Mouse (Mus musculus) CD4-positive, CD25-positive, alpha-beta regulatory T cell, adult 4 months (primary cell): ENCODE measurements at regions not wholly inside any gene's neighbourhood (a gene's known extent, or its start where the extent isn't known, plus 50 kb on each side); places are given as distances from the start of the nearest gene placed in this dataset.

Experiments
- ATAC-seq: one replicate; pipeline ENCODE4 v1.8.0; 2017

DNA sequence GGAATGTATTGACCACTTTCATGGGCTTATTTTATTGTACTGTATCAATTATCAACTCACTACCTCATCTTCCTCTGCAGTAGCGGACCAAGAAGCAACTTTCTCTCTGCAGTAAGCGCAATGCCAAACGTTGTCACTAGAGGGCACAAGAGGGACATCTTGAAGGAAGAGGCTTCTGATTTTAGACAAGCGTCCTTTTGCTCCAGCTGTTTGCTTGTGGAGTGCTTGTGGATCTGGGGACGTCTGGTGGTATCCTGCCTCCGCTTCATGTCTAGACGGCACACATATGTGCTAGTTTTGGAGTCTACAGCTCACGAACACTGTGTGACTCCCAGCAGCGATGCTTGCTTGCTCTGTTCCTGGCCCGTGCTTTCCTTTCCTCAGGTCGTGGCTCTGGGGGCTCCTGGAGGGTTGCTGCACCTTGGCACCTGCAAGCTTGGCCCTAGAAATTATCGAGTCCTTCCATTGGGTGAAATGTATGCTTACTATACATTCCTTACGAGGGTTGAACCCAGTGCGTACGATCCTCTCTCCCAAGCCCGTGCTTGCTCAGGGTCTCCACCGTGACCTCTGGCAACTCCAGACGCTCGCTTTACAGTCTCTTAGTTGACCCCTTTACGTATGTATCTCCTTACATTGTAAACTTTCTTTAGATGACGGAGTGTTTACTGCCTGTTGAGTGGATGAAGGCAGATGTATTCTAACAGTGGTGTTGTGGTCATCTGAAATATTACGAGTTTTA is 92.2 kb upstream of the Kif2a start:
- ATAC-seq, result peak; percentile 81

GRCm38 (mm10) chr13:107108045-107108444 is 86.1 kb upstream of the Kif2a start:
- no peak for ATAC-seq

DNA sequence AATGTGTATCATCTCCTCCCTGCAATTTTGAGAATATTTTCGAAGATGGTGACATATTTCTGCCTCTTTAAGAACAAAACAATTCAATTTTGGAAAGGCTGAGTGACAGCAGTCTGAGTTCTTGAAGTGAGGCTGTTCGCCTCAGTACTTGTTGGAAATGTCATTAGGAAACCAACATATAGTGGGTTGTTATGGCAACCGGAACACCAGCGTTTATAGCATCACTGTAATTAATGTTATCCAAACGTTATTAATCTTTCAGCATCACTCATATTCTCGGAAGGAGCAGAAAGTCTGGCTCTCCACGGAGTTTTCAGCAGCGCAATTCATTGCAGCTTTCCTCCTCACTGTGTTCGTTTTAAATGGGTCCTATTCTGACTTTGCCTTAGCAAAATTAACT is 85.6 kb upstream of the Kif2a start:
- ATAC-seq, result no peak

DNA sequence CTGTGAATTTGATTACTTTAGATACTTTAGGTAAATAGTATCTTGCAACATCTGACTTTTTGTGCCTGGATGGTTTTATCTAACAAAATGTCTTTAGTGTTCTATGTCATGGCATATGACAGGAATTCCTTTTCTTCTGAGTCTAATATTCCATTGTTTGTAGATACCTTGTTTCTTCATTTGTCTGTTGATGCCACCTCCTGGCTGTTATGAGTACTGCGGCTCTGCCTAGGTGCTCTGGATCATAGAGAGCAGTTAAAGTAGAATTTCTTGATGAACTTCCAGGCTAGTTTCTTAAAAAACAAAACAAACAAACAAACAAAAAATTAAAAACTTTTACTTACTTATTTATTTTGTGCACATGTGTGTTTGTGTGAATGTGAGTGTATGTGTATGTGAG is 83.6 kb upstream of the Kif2a start:
- no peak for ATAC-seq

- peak; percentile 92 for ATAC-seq
Observed at GRCm38 (mm10) chr13:107101598-107101997, 79.7 kb upstream of the Kif2a start.

DNA sequence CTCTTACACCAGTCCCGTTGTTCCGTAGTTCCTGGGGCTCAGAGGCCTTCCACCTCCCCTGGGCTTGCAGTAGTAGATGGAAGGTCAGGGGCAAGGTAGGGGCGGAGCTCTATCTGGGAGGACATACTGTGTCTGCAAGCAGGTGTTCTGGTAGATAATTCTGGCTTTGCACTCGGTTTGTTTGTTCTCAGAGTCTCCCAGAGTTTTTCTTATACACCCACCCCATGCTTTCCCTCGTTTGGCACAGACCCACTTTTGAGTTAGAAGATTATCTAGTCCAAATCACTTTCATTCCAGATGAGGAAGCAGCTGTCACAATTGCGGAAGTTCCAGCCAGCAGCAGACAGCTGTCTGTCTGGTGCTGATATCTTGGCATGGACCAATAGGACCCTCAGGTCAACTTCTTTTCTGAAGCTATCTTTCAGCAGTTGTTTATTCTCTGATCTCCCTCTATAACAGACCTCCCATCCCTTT is 79.0 kb upstream of the Kif2a start:
- peak; percentile 16 for ATAC-seq

DNA sequence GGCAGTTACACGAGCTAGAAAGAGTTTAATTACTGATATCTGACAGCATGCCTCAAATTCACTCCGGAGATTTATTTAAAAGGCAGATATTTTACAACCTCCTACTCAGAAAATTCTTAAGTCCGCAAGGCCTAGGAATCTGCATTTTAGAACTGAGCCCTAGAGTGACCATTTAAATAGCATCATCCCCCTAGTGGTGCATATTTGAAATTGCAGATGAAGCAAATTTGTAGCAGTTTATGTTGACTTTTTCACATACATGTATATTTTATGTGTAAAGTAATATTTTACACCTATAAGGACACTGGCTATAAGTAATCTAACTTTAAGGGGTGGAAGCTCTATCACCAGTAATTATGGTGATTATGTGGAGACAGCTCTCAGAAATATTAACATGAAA is 78.2 kb upstream of the Kif2a start:
- ATAC-seq, result no peak

DNA sequence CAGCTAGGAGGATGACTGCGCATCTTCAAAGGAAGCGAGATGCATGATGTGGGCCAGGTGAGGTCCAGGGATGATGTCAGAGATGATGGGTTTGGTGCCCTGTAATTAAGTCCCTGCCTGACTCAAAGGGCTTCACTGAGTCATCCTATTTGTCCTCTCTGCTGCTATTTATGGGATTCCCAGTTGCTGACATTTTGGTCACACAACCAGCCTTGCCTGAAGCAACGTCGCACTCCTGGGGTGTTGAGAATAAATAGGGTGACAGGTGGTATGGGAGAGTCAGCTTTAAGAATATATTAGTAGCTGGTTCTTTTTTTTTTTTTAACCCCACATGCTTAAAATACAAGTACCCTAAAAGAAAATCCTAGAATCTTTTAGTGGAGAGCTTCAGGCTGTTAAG is 75.1 kb upstream of the Kif2a start:
- no peak for ATAC-seq

- ATAC-seq, result peak; percentile 58
Observed at GRCm38 (mm10) chr13:107094976-107095716, 73.2 kb upstream of the Kif2a start.

DNA sequence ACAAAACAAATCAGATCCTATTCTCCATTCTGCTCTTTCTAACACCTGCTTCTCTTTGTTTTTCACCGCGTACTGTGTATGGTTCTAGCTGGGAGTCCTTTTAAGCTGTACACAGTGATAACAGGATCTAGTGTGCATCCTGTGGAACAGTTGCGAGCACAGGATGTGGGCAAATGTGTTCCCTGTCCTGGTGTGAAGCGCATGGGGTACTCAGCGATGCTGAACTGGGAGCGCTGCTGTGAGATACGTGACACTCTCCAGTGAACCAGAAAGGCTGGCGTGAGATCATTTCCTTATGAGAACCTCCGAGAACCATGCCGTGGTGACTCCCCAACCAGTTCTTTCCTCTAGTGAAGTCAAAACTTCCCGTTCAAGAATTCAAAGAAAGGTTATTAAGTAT is 72.6 kb upstream of the Kif2a start:
- ATAC-seq, result peak; percentile 88

GRCm38 (mm10) chr13:107093683-107094082 is 71.8 kb upstream of the Kif2a start:
- ATAC-seq, result no peak

GRCm38 (mm10) chr13:107088198-107088597 is 66.3 kb upstream of the Kif2a start:
- ATAC-seq, result no peak

- ATAC-seq, result no peak
Observed at GRCm38 (mm10) chr13:107087355-107087754, 65.4 kb upstream of the Kif2a start.

DNA sequence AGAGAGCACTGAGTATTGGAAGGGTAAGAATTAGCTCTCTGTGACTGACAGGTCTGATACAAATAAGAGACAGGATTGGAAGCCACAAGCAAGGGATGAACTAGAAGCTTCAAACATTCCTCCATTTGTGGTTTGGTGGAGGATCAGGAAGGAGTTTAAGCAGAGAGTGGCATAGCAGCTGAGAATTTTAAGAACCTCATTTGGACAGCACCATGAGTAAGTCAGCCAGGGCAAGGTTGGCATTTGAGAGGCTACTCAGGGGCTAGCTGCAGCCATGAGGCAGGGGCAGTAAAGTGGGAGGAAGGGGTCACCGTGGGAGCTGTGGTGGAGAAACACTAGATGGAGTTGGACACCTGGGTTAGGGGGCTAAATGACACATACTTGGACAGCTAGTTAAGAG is 56.2 kb upstream of the Kif2a start:
- no peak for ATAC-seq

GRCm38 (mm10) chr13:107074917-107075316 is 53.0 kb upstream of the Kif2a start:
- no peak for ATAC-seq

- no peak for ATAC-seq
Observed at GRCm38 (mm10) chr13:107073039-107073620, 51.2 kb upstream of the Kif2a start.

GRCm38 (mm10) chr13:107072345-107073038 is 50.6 kb upstream of the Kif2a start:
- ATAC-seq, result no peak
